Mouse (Mus musculus) MEL (cell line): ENCODE data around the gene Cks1brt. TPM values are rescaled to one million over a fixed set of nuclear protein-coding genes. Genes with fewer than 3 reads are reported as not detected.

Experiments used
- DNase-seq: peaks from one replicate; pipeline ENCODE4 v3.0.0; 2011; ENCODE audit warnings: low read depth, low spot score
- H3K27ac ChIP-seq: 2 replicates; pipeline ENCODE4 v1.5.1; 2012; ENCODE audit warnings: low read depth, mild to moderate bottlenecking, control low read depth, low read length, moderate library complexity; ENCODE audit not compliant: control insufficient read depth
- H3K27me3 ChIP-seq, 2 experiments: fragments of 150-350 bp in 1 of 2; sonication (generic) in 1 of 2; 2 replicates each; pipeline ENCODE4 v1.6.1; 2012; ENCODE audit warnings: low read length in 2 of 2, mild to moderate bottlenecking in 2 of 2, improper control_type of control experiment in 1 of 2, moderate library complexity in 1 of 2; ENCODE audit not compliant: insufficient read depth in 2 of 2, control insufficient read depth in 1 of 2
- H3K36me3 ChIP-seq, 2 experiments: 2 replicates each; pipeline ENCODE4 v1.6.1; 2012 to 2014; ENCODE audit warnings: low read length in 2 of 2, improper control_type of control experiment in 1 of 2, inconsistent platforms in 1 of 2, mild to moderate bottlenecking in 1 of 2; ENCODE audit not compliant: insufficient read depth in 2 of 2, control insufficient read depth in 1 of 2
- H3K4me1 ChIP-seq, 2 experiments: fragments of 150-350 bp in 1 of 2; sonication (generic) in 1 of 2; 2 replicates each; pipeline ENCODE4 v1.6.1; 2012; ENCODE audit warnings: low read length in 2 of 2, improper control_type of control experiment in 1 of 2, mild to moderate bottlenecking in 1 of 2; ENCODE audit not compliant: insufficient read depth in 2 of 2, control insufficient read depth in 1 of 2
- H3K4me3 ChIP-seq, 2 experiments: fragments of 150-350 bp in 1 of 2; sonication (generic) in 1 of 2; 2 replicates each; pipeline ENCODE4 v1.5.1; 2012; ENCODE audit warnings: low read depth in 2 of 2, low read length in 2 of 2, mild to moderate bottlenecking in 2 of 2, moderate library complexity in 2 of 2, control low read depth in 1 of 2, improper control_type of control experiment in 1 of 2; ENCODE audit not compliant: control insufficient read depth in 1 of 2, insufficient read depth in 1 of 2
- H3K79me2 ChIP-seq: 2 replicates; pipeline ENCODE4 v1.6.1; 2012; ENCODE audit warnings: mild to moderate bottlenecking, low read length, moderate library complexity; ENCODE audit not compliant: control insufficient read depth, poor library complexity, insufficient read depth
- H3K9ac ChIP-seq: 2 replicates; pipeline ENCODE4 v1.6.1; 2012; ENCODE audit warnings: low read depth, mild to moderate bottlenecking, control low read depth, low read length, moderate library complexity; ENCODE audit not compliant: control insufficient read depth, poor library complexity, severe bottlenecking
- H3K9me3 ChIP-seq: fragments of 150-350 bp; sonication (generic); replicated peaks from 2 replicates; pipeline ENCODE4 v1.6.1; 2012; ENCODE audit warnings: mild to moderate bottlenecking, low read length, improper control_type of control experiment, moderate library complexity; ENCODE audit not compliant: insufficient read depth
- CHD2 ChIP-seq: IDR thresholded peaks from 2 replicates; pipeline ENCODE4 v1.6.1; 2011; ENCODE audit warnings: low read length, improper control_type of control experiment
- ELF1 ChIP-seq: IDR thresholded peaks from 2 replicates; pipeline ENCODE4 v1.6.1; 2014; ENCODE audit warnings: low read depth, mild to moderate bottlenecking, inconsistent platforms, low read length, improper control_type of control experiment, moderate library complexity
- EP300 ChIP-seq, 2 experiments: IDR thresholded peaks; 2 replicates each; pipeline ENCODE4 v1.6.1; 2011; ENCODE audit warnings: improper control_type of control experiment in 2 of 2, low read length in 2 of 2, low read depth in 1 of 2, mild to moderate bottlenecking in 1 of 2
- ETS1 ChIP-seq: IDR thresholded peaks from 2 replicates; pipeline ENCODE4 v1.6.1; 2012; ENCODE audit warnings: low read depth, mild to moderate bottlenecking, inconsistent platforms, low read length, improper control_type of control experiment, moderate library complexity
- GABPA ChIP-seq: IDR thresholded peaks from 2 replicates; pipeline ENCODE4 v1.6.1; 2012; ENCODE audit warnings: low read depth, mild to moderate bottlenecking, inconsistent platforms, low read length, improper control_type of control experiment, moderate library complexity
- GATA1 ChIP-seq: IDR thresholded peaks from 2 replicates; pipeline ENCODE4 v1.6.1; 2011; ENCODE audit warnings: low read depth, low read length, improper control_type of control experiment
- MAFK ChIP-seq: IDR thresholded peaks from 2 replicates; pipeline ENCODE4 v1.6.1; 2011; ENCODE audit warnings: low read depth, mild to moderate bottlenecking, low read length, improper control_type of control experiment, borderline replicate concordance
- MAX ChIP-seq: IDR thresholded peaks from 2 replicates; pipeline ENCODE4 v1.6.1; 2011; ENCODE audit warnings: low read length, improper control_type of control experiment
- MEF2A ChIP-seq: IDR thresholded peaks from 2 replicates; pipeline ENCODE4 v1.6.1; 2014; ENCODE audit warnings: low read depth, mild to moderate bottlenecking, inconsistent platforms, low read length, improper control_type of control experiment; ENCODE audit not compliant: poor library complexity, insufficient replicate concordance, severe bottlenecking; ENCODE audit errors: extremely low read depth
- MXI1 ChIP-seq: IDR thresholded peaks from 2 replicates; pipeline ENCODE4 v1.6.1; 2011; ENCODE audit warnings: mild to moderate bottlenecking, low read depth, low read length, improper control_type of control experiment
- MYB ChIP-seq: IDR thresholded peaks from 2 replicates; pipeline ENCODE4 v1.6.1; 2011; ENCODE audit warnings: mild to moderate bottlenecking, low read depth, low read length, improper control_type of control experiment
- MYC ChIP-seq: IDR thresholded peaks from 2 replicates; pipeline ENCODE4 v1.6.1; 2011; ENCODE audit warnings: low read depth, mild to moderate bottlenecking, low read length, improper control_type of control experiment, moderate library complexity
- NRF1 ChIP-seq: IDR thresholded peaks from 2 replicates; pipeline ENCODE4 v1.6.1; 2014; ENCODE audit warnings: low read depth, mild to moderate bottlenecking, inconsistent platforms, low read length, improper control_type of control experiment, moderate library complexity; ENCODE audit not compliant: poor library complexity, insufficient read depth, severe bottlenecking
- POLR2AphosphoS2 ChIP-seq: IDR thresholded peaks from 2 replicates; pipeline ENCODE4 v1.6.1; 2011; ENCODE audit warnings: low read length, improper control_type of control experiment
- POLR2AphosphoS5 ChIP-seq: IDR thresholded peaks from 2 replicates; pipeline ENCODE4 v1.6.1; 2012; ENCODE audit warnings: low read depth, borderline replicate concordance, mild to moderate bottlenecking, inconsistent platforms, low read length, moderate library complexity, mixed read lengths
- SIN3A ChIP-seq: IDR thresholded peaks from 2 replicates; pipeline ENCODE4 v1.6.1; 2012; ENCODE audit warnings: low read length, improper control_type of control experiment, inconsistent platforms
- SMC3 ChIP-seq: IDR thresholded peaks from 2 replicates; pipeline ENCODE4 v1.6.1; 2011; ENCODE audit warnings: low read depth, low read length, improper control_type of control experiment
- TAL1 ChIP-seq: IDR thresholded peaks from 2 replicates; pipeline ENCODE4 v1.6.1; 2012; ENCODE audit warnings: mild to moderate bottlenecking, inconsistent platforms, low read length, moderate library complexity, mixed read lengths
- USF1 ChIP-seq: IDR thresholded peaks from 2 replicates; pipeline ENCODE4 v1.6.1; 2014; ENCODE audit warnings: low read depth, mild to moderate bottlenecking, inconsistent platforms, low read length, improper control_type of control experiment, moderate library complexity
- ZC3H11A ChIP-seq: IDR thresholded peaks from 2 replicates; pipeline ENCODE4 v1.6.1; 2012; ENCODE audit warnings: low read depth, mild to moderate bottlenecking, inconsistent platforms, low read length, improper control_type of control experiment
- ZKSCAN1 ChIP-seq: IDR thresholded peaks from 2 replicates; pipeline ENCODE4 v1.6.1; 2012; ENCODE audit warnings: low read depth, mild to moderate bottlenecking, inconsistent platforms, low read length, improper control_type of control experiment, moderate library complexity
- ZNF384 ChIP-seq: IDR thresholded peaks from 2 replicates; pipeline ENCODE4 v1.6.1; 2012; ENCODE audit warnings: low read depth, mild to moderate bottlenecking, inconsistent platforms, low read length, improper control_type of control experiment
- polyA plus RNA-seq, 2 experiments: library from polyadenylated mRNA; stranded (reverse) in 1 of 2; unstranded in 1 of 2; fragments of >175 nt in 1 of 2; fragments of >200 nt in 1 of 2; gene quantifications; 2 replicates each; pipeline versions ENCODE4 v1.2.1 to v1.2.4; 2012; ENCODE audit warnings: low replicate concordance in 2 of 2, low read depth in 1 of 2; ENCODE audit not compliant: insufficient read length in 2 of 2, insufficient read depth in 1 of 2, missing spikeins in 1 of 2
- total RNA-seq: library from RNA; depleted of rRNA; stranded (reverse); fragments of 300-350 nt; gene quantifications from 2 replicates; pipeline ENCODE4 v1.2.3, GENCODE M21; 2012; rRNA removed

The Cks1brt gene
- not detected in 2 replicates for total RNA-seq
- polyA plus RNA-seq = not detected

DNA sequence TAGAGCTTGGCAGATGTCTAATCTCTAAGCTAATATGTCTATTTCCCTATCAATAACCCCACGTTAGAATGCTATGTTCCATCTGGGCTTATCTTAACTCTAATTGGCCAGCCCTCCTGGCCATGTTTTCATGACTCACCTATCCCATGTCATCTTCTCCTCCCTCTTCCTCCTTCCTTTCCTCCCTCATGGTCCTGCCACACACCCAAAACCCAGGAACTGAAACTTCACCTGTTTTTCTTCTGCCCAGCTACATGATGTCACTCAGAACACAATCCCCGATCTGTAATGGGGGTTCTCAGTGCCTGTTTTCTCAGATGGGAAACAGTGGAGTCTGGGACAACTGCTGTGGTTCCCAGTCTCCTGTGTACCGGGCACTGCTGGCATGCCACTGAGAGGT lies at the start of gene Cks1brt:
Cks1brt (plus strand) TSS at position 301 of the 400 bp plus-strand sequence.
- Histone ChIP-seq H3K27me3 (no peaks in the 10 kb centered on the region), H3K9ac (no peak within 1 kb of the TSS), H3K79me2 (no peaks in the 10 kb centered on the region), H3K4me3 (no peak within 1 kb of the TSS), H3K36me3 (no peaks in the 10 kb centered on the region), H3K4me1 (no peaks in the 10 kb centered on the region)
- no peak for DNase-seq
- no peak for TF ChIP-seq TAL1
- TF ChIP-seq, all 39 proteins: peak for 0
- H3K27ac ChIP-seq = no peak within 1 kb of the TSS
- H3K9me3 ChIP-seq = no peaks in the 10 kb centered on the region

- H3K79me2 ChIP-seq = no peaks in the 10 kb centered on the region
- no peak overlapping the region for H3K9ac ChIP-seq
- DNase-seq = no peak
- no peak overlapping the region for H3K4me3 ChIP-seq
- H3K27me3 ChIP-seq = no peaks in the 10 kb centered on the region
- H3K27ac ChIP-seq = no peak overlapping the region
- H3K36me3 ChIP-seq = no peaks in the 10 kb centered on the region
- no peaks in the 10 kb centered on the region for H3K4me1 ChIP-seq
- H3K9me3 ChIP-seq = no peaks in the 10 kb centered on the region
- TF ChIP-seq NRF1 = no peak
- no peak for TF ChIP-seq GABPA
- TF ChIP-seq ZNF384 = no peak
- TF ChIP-seq MAX = no peak
- no peak for TF ChIP-seq CHD2
- TF ChIP-seq SIN3A = no peak
- no peak for TF ChIP-seq ZC3H11A
- no peak for TF ChIP-seq POLR2AphosphoS2
- no peak for TF ChIP-seq SMC3
- TF ChIP-seq MXI1 = no peak
These were observed 38.5 kb upstream of the Cks1brt start for GRCm38 (mm10) chr8:85113241-85113640.

DNA sequence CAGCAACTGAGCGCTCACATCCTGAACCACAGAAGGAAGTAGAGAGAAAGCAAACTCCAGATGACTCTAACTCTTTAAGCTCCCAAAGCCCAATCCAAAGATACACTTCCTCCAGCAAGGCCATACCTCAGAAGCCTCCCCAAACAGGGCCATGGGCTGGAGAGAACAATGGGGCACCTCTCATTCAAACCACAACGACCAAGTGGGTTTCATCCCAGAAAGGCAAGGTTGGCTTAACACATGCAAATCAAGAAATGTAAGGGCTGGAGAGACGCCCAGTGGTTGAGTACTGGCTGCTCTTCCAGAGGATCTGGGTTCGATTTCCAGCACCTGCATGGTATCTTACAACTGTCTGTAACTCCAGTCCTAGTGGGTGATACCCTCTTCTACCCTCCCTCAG lies 36.2 kb upstream of the Cks1brt start:
- Histone ChIP-seq H3K9ac (no peak overlapping the region), H3K27me3 (no peaks in the 10 kb centered on the region), H3K36me3 (no peaks in the 10 kb centered on the region), H3K9me3 (no peaks in the 10 kb centered on the region), H3K79me2 (no peaks in the 10 kb centered on the region), H3K4me1 (no peaks in the 10 kb centered on the region), H3K27ac (no peak overlapping the region), H3K4me3 (no peak overlapping the region)
- TF ChIP-seq POLR2AphosphoS2 (no peak), MYC (no peak), ETS1 (no peak), MAFK (no peak), GATA1 (no peak), ZNF384 (no peak), ZKSCAN1 (no peak), CHD2 (no peak), POLR2AphosphoS5 (no peak), MYB (no peak), USF1 (no peak), EP300 (IDR thresholded peaks at IDR 0.05; ENCODE audit: low read depth in 1 of 2, low read length in 2 of 2) (no peak), MEF2A (no peak), ELF1 (no peak)
- no peak for DNase-seq
